22 mouse cellular contexts compared by ENCODE assay signal in genomic region chr19:51268978-51269556, GRCm38 (mm10).
DNase-seq lines count a peak whose midpoint lies in the region; ATAC-seq and TF ChIP-seq lines count a peak whose summit lies in the region.
"Had no signal": no experiment of that assay in that cellular context is flagged by ENCODE, and none has a peak within 500 bp of the region (broad histone marks: within the 10 kb centered on the region; RNA-seq: fewer than 3 reads in every experiment).

No protein-coding gene starts in this region.

- no peak for ATAC-seq in limb, embryonic 14.5 days (ENCODE audit: low FRiP score, low read depth)
- no peak for ATAC-seq in forebrain, embryonic 14.5 days
- ATAC-seq in kidney, embryonic 15.5 days (replicated peaks; ENCODE audit: low FRiP score), result no peak
- ATAC-seq: intestine, postnatal 0 days; lung, postnatal 0 days had no signal

- H3K27me3 ChIP-seq in limb, embryonic 14.5 days (ENCODE audit: control insufficient read depth, insufficient read depth, low read length), result no peaks in the 10 kb centered on the region
- H3K27me3 ChIP-seq in limb, embryonic 10.5 days (ENCODE audit: low read depth, poor library complexity, severe bottlenecking), result no peaks in the 10 kb centered on the region
- H3K27me3 ChIP-seq in forebrain, embryonic 14.5 days (replicated peaks; ENCODE audit: control insufficient read depth, insufficient read depth, low read length), result no peaks in the 10 kb centered on the region
- peaks cover 8% of the 10 kb centered on the region; the same call in 1 of the 2 replicates for H3K27me3 ChIP-seq in midbrain, embryonic 10.5 days (ENCODE audit: low read depth, poor library complexity, severe bottlenecking)
- H3K27me3 ChIP-seq in kidney, embryonic 15.5 days, result no peaks in the 10 kb centered on the region
- H3K27me3 ChIP-seq: embryonic facial prominence, embryonic 12.5 days; megakaryocyte, embryonic 14.5 days had no signal

- no peaks in the 10 kb centered on the region for H3K4me1 ChIP-seq in limb, embryonic 14.5 days (ENCODE audit: control insufficient read depth, insufficient read depth, low read length)
- H3K4me1 ChIP-seq in limb, embryonic 10.5 days, result no peaks in the 10 kb centered on the region
- no peaks in the 10 kb centered on the region; the same call in 1 of the 2 replicates for H3K4me1 ChIP-seq in forebrain, embryonic 14.5 days (ENCODE audit: control insufficient read depth, insufficient read depth, low read length)
- H3K4me1 ChIP-seq in midbrain, embryonic 10.5 days, result peaks cover 38% of the 10 kb centered on the region
- no peaks in the 10 kb centered on the region for H3K4me1 ChIP-seq in kidney, embryonic 15.5 days
- H3K4me1 ChIP-seq: megakaryocyte, embryonic 14.5 days had no signal

- WGBS in limb, embryonic 14.5 days, result 51% methylated on average over 4 of the region's 4 CpGs
- WGBS in limb, embryonic 10.5 days, result 77% methylated on average over 4 of the region's 4 CpGs
- WGBS in forebrain, embryonic 14.5 days, result 10% methylated on average over 4 of the region's 4 CpGs
- whole genome bisulfite sequencing in midbrain, embryonic 10.5 days, result 28% methylated on average over 4 of the region's 4 CpGs
- 54% methylated on average over 4 of the region's 4 CpGs for WGBS in kidney, embryonic 15.5 days

- H3K9ac ChIP-seq in limb, embryonic 14.5 days (ENCODE audit: low read depth, low read length, severe bottlenecking), result no peak overlapping the region
- H3K9ac ChIP-seq in forebrain, embryonic 14.5 days (ENCODE audit: low read length), result no peak overlapping the region
- H3K9ac ChIP-seq in kidney, embryonic 15.5 days, result no peak overlapping the region
- H3K9ac ChIP-seq: embryonic facial prominence, embryonic 12.5 days; liver, embryonic 14.5 days had no signal

- H3K4me2 ChIP-seq in limb, embryonic 14.5 days (replicated peaks; ENCODE audit: low read depth, low read length, severe bottlenecking), result no peak overlapping the region
- no peak overlapping the region for H3K4me2 ChIP-seq in forebrain, embryonic 14.5 days (ENCODE audit: low read length)
- no peak overlapping the region for H3K4me2 ChIP-seq in kidney, embryonic 15.5 days
- H3K4me2 ChIP-seq: embryonic facial prominence, embryonic 12.5 days; heart, embryonic 11.5 days had no signal

- no peak overlapping the region for H3K27ac ChIP-seq in limb, embryonic 14.5 days (replicated peaks; ENCODE audit: low read depth, low read length)
- H3K27ac ChIP-seq in limb, embryonic 10.5 days, result no peak overlapping the region
- H3K27ac ChIP-seq in forebrain, embryonic 14.5 days (ENCODE audit: low read depth, low read length), result no peak overlapping the region
- H3K27ac ChIP-seq in midbrain, embryonic 10.5 days (replicated peaks), result peak overlapping the region; percentile 69
- H3K27ac ChIP-seq in kidney, embryonic 15.5 days, result no peak overlapping the region
- H3K27ac ChIP-seq: embryonic facial prominence, embryonic 12.5 days; liver, embryonic 14.5 days had no signal

- no peak overlapping the region for H3K4me3 ChIP-seq in limb, embryonic 14.5 days (replicated peaks; ENCODE audit: low read length)
- no peak overlapping the region for H3K4me3 ChIP-seq in limb, embryonic 10.5 days
- H3K4me3 ChIP-seq in forebrain, embryonic 14.5 days (ENCODE audit: low read depth, low read length), result no peak overlapping the region
- H3K4me3 ChIP-seq in midbrain, embryonic 10.5 days, result no peak overlapping the region
- H3K4me3 ChIP-seq in kidney, embryonic 15.5 days (replicated peaks), result no peak overlapping the region
- H3K4me3 ChIP-seq: embryonic facial prominence, embryonic 12.5 days; megakaryocyte, embryonic 14.5 days had no signal

- no peaks in the 10 kb centered on the region for H3K36me3 ChIP-seq in limb, embryonic 14.5 days (ENCODE audit: control insufficient read depth, insufficient read depth, low read length)
- H3K36me3 ChIP-seq in limb, embryonic 10.5 days, result no peaks in the 10 kb centered on the region
- no peaks in the 10 kb centered on the region for H3K36me3 ChIP-seq in forebrain, embryonic 14.5 days (ENCODE audit: control insufficient read depth, insufficient read depth, low read length)
- H3K36me3 ChIP-seq in midbrain, embryonic 10.5 days, result no peaks in the 10 kb centered on the region
- no peaks in the 10 kb centered on the region for H3K36me3 ChIP-seq in kidney, embryonic 15.5 days
- H3K36me3 ChIP-seq: embryonic facial prominence, embryonic 12.5 days had no signal

- no peak for TF ChIP-seq POLR2A in limb, embryonic 14.5 days (IDR thresholded peaks at IDR 0.05; ENCODE audit: borderline replicate concordance, extremely low read depth, insufficient read depth, insufficient read length)

- H3K9me3 ChIP-seq in limb, embryonic 14.5 days (ENCODE audit: control insufficient read depth, low read length), result no peaks in the 10 kb centered on the region
- no peaks in the 10 kb centered on the region for H3K9me3 ChIP-seq in limb, embryonic 10.5 days (replicated peaks)
- H3K9me3 ChIP-seq in forebrain, embryonic 14.5 days (replicated peaks; ENCODE audit: control insufficient read depth, low read length), result no peaks in the 10 kb centered on the region
- no peaks in the 10 kb centered on the region for H3K9me3 ChIP-seq in midbrain, embryonic 10.5 days (replicated peaks)
- H3K9me3 ChIP-seq in kidney, embryonic 15.5 days (replicated peaks), result no peaks in the 10 kb centered on the region
- H3K9me3 ChIP-seq: embryonic facial prominence, embryonic 12.5 days; megakaryocyte, embryonic 14.5 days had no signal

- peak; percentile 14 for DNase-seq in limb, embryonic 14.5 days (ENCODE audit: low spot score)
- DNase-seq in limb, embryonic 10.5 days (ENCODE audit: low spot score), result no peak
- DNase-seq in forebrain, embryonic 14.5 days (ENCODE audit: low spot score), result peak; percentile 35
- no peak for DNase-seq in midbrain, embryonic 10.5 days (ENCODE audit: low spot score)
- peak; percentile 13 for DNase-seq in retina, embryonic 14.5 days (ENCODE audit: low spot score)
- DNase-seq in left cerebral cortex, adult 9 months (ENCODE audit: low spot score in 2 of 2), result no peak
- no peak for DNase-seq in yolk sac, embryonic 10.5 days (ENCODE audit: low spot score)
- DNase-seq: adrenal gland, postnatal 10 days; B cell, adult 2 months; cerebellum, adult 9-10 months; gastrocnemius, postnatal 14 days; kidney, postnatal 10 days; layer of hippocampus, adult 9-11 months; left cerebral cortex, postnatal 4 days; thymus, adult 18-20 months had no signal

Comparison
In these comparisons a context has a peak if more than half of its experiments do, and no peak if none do; other contexts are left out.
1. DNase-seq: peak in limb, embryonic 14.5 days (single experiment), forebrain, embryonic 14.5 days (single experiment) and retina, embryonic 14.5 days (single experiment); none in limb, embryonic 10.5 days (single experiment), midbrain, embryonic 10.5 days (single experiment), left cerebral cortex, adult 9 months (0 of 2) and yolk sac, embryonic 10.5 days (single experiment).